Mouse (Mus musculus) spleen, embryonic (tissue): ENCODE results near the gene Eid2b.

Experiments used
- CTCF ChIA-PET: fragments of 350-600 bp; sonication (Branson Sonifier 250); formaldehyde crosslinking; loops from one replicate; lab custom pipeline; 2022; lab: Charles Lee

Gene Eid2b

GRCm38 (mm10) chr7:28301616-28302433 is 24.3 kb downstream of the Eid2b start, which contains the start of gene Dll3:
Gene Dll3 (minus strand): TSS chr7:28302238.
- CTCF ChIA-PET, result interaction anchor here (0.7 kb wide), 1 partner anchor 103 kb away, joined by 3 read pairs; no protein-coding TSS in a partner anchor

GRCm38 (mm10) chr7:28305641-28306040 is 28.1 kb downstream of the Eid2b start:
- CTCF ChIA-PET, result no interaction called here

- CTCF ChIA-PET, result interaction anchor here (0.5 kb wide), 1 partner anchor 129 kb away, joined by 3 read pairs; no protein-coding TSS in a partner anchor
Observed at GRCm38 (mm10) chr7:28306216-28306615, 28.7 kb downstream of the Eid2b start.

- CTCF ChIA-PET, result no interaction called here
Observed at GRCm38 (mm10) chr7:28309737-28310136, 32.2 kb downstream of the Eid2b start.

- CTCF ChIA-PET, result no interaction called here
Observed at GRCm38 (mm10) chr7:28311151-28311925, 33.8 kb downstream of the Eid2b start.

GRCm38 (mm10) chr7:28311926-28312543 is 34.5 kb downstream of the Eid2b start, which contains the start of gene Timm50:
Gene Timm50 (minus strand): TSS chr7:28312072.
- CTCF ChIA-PET, result no interaction called here

GRCm38 (mm10) chr7:28318036-28318435 is 40.5 kb downstream of the Eid2b start:
- CTCF ChIA-PET, result no interaction called here

GRCm38 (mm10) chr7:28318714-28319113 is 41.2 kb downstream of the Eid2b start:
- CTCF ChIA-PET, result no interaction called here

- CTCF ChIA-PET, result interaction anchor here (0.6 kb wide), 1 partner anchor 8 kb away, joined by 3 read pairs; no protein-coding TSS in a partner anchor
Observed at GRCm38 (mm10) chr7:28321974-28322720, 44.6 kb downstream of the Eid2b start.

- CTCF ChIA-PET, result no interaction called here
Observed at GRCm38 (mm10) chr7:28325293-28325692, 47.8 kb downstream of the Eid2b start.

GRCm38 (mm10) chr7:28326457-28326856 is 48.9 kb downstream of the Eid2b start:
- CTCF ChIA-PET, result interaction anchor here (1.2 kb wide), 1 partner anchor 18 kb away, joined by 4 read pairs; no protein-coding TSS in a partner anchor

GRCm38 (mm10) chr7:28328260-28328659 is 50.7 kb downstream of the Eid2b start:
- CTCF ChIA-PET, result interaction anchor here (1.0 kb wide), 1 partner anchor 201 kb away, joined by 3 read pairs; no protein-coding TSS in a partner anchor
